Mouse (Mus musculus) heart, postnatal 0 days (tissue): Measurements from ENCODE around the gene Adcy6. TPM values are rescaled to one million over a fixed set of nuclear protein-coding genes. Genes with fewer than 3 reads are reported as not detected.

Source experiments
- ATAC-seq: fragments of 200-750 bp; cut with Nextera tagmentation; 2 replicates; pipeline ENCODE4 v1.8.0; 2017; ENCODE audit warnings: low read depth, moderate number of reproducible peaks, moderate library complexity; ENCODE audit not compliant: insufficient read depth
- DNase-seq: peaks from one replicate; pipeline ENCODE4 v3.0.0-alpha.2; 2016; ENCODE audit warnings: low spot score
- H3K27ac ChIP-seq: fragments of 300-500 bp; sonication (generic); 2 replicates; pipeline ENCODE4 v1.5.1; 2014; ENCODE audit warnings: low read depth, mild to moderate bottlenecking
- H3K27me3 ChIP-seq: fragments of 300-500 bp; sonication (generic); 2 replicates; pipeline ENCODE4 v1.6.1; 2014; ENCODE audit warnings: low read length, mixed read lengths; ENCODE audit not compliant: control insufficient read depth, insufficient read depth
- H3K36me3 ChIP-seq: fragments of 300-500 bp; sonication (generic); replicated peaks from 2 replicates; pipeline ENCODE4 v1.6.1; 2014; ENCODE audit warnings: low read length, mixed read lengths; ENCODE audit not compliant: control insufficient read depth, insufficient read depth
- H3K4me1 ChIP-seq: fragments of 300-500 bp; sonication (generic); 2 replicates; pipeline ENCODE4 v1.6.1; 2014; ENCODE audit warnings: antibody characterized with exemption; ENCODE audit not compliant: control insufficient read depth, insufficient read depth
- H3K4me2 ChIP-seq: fragments of 300-500 bp; sonication (generic); 2 replicates; pipeline ENCODE4 v1.6.1; 2014; ENCODE audit warnings: low read depth, mild to moderate bottlenecking, low read length, moderate library complexity
- H3K4me3 ChIP-seq: fragments of 300-500 bp; sonication (generic); 2 replicates; pipeline ENCODE4 v1.5.1; 2014; ENCODE audit warnings: low read depth, low read length
- H3K9ac ChIP-seq: fragments of 300-500 bp; sonication (generic); replicated peaks from 2 replicates; pipeline ENCODE4 v1.6.1; 2014; ENCODE audit warnings: low read depth, low read length, mixed read lengths
- H3K9me3 ChIP-seq: fragments of 300-500 bp; sonication (generic); replicated peaks from 2 replicates; pipeline ENCODE4 v1.6.1; 2016; ENCODE audit warnings: low read length; ENCODE audit not compliant: control insufficient read depth
- CTCF ChIP-seq: IDR thresholded peaks from 2 replicates; pipeline ENCODE4 v1.5.1; 2016; ENCODE audit warnings: antibody characterized with exemption, control low read depth, low read depth
- EP300 ChIP-seq: IDR thresholded peaks from 2 replicates; pipeline ENCODE4 v1.6.1; 2016; ENCODE audit warnings: antibody characterized with exemption, low read depth
- WGBS: fragments of 180-500 bp; shearing (Covaris S2); extraction: QIAGEN DNeasy Blood & Tissue Kit; methylation state at CpG from one replicate; pipeline ENCODE4 v1.1.7; 2014; 5-methylcytosine and 5-hydroxymethylcytosine counted together
- polyA plus RNA-seq: library from polyadenylated mRNA; unstranded; fragments of >200 nt; fragmentation: Nextera tagmentation; extraction: Ambion mirVana; gene quantifications from 2 replicates; pipeline ENCODE4 v1.2.1, GENCODE M21; 2015
- total RNA-seq: library from RNA; depleted of rRNA; stranded (reverse); fragments of >200 nt; gene quantifications from 2 replicates; pipeline ENCODE4 v1.2.3, GENCODE M21; 2014; ENCODE audit warnings: low replicate concordance

Gene Adcy6
- total and polyA plus RNA-seq, 2 experiments from 2014 or later, result 33.5 to 216 TPM

- no peak for TF ChIP-seq CTCF
- no peaks in the 10 kb centered on the region for H3K9me3 ChIP-seq
- ATAC-seq, result no peak
- H3K27ac ChIP-seq, result peak overlapping the region; percentile 97
- no peaks in the 10 kb centered on the region for H3K36me3 ChIP-seq
- H3K4me2 ChIP-seq, result peak overlapping the region; percentile 86
- WGBS, result 11% methylated on average over 12 of the region's 12 CpGs
- no peaks in the 10 kb centered on the region for H3K27me3 ChIP-seq
- peaks cover 16% of the 10 kb centered on the region for H3K4me1 ChIP-seq
- DNase-seq, result no peak
- peak overlapping the region; percentile 78 for H3K4me3 ChIP-seq
- peak overlapping the region; percentile 89 for H3K9ac ChIP-seq
Measured at GRCm38 (mm10) chr15:98610131-98610633, 306 bp upstream of the Adcy6 start.

GRCm38 (mm10) chr15:98608784-98609250 is 1.1 kb downstream of the Adcy6 start:
- TF ChIP-seq EP300 (no peak), CTCF (no peak)
- peak; percentile 3; the same call in 1 of the 2 replicates for ATAC-seq
- WGBS, result 0% methylated on average over 14 of the region's 26 CpGs

GRCm38 (mm10) chr15:98608058-98608783 is 1.7 kb downstream of the Adcy6 start:
- DNase-seq (no peak), ATAC-seq (peak; percentile 1; the same call in 1 of the 2 replicates)
- Histone ChIP-seq H3K9me3 (no peaks in the 10 kb centered on the region), H3K4me2 (peak overlapping the region; percentile 86), H3K4me3 (peak overlapping the region; percentile 78), H3K27me3 (no peaks in the 10 kb centered on the region), H3K27ac (peak overlapping the region; percentile 97), H3K4me1 (peaks cover 33% of the 10 kb centered on the region), H3K36me3 (peaks cover 13% of the 10 kb centered on the region), H3K9ac (peak overlapping the region; percentile 89)
- WGBS, result 5% methylated on average over 10 of the region's 10 CpGs
- no peak for TF ChIP-seq EP300
- TF ChIP-seq CTCF, result no peak

More at GRCm38 (mm10) chr15:98608784-98609250, 1.1 kb downstream of the Adcy6 start:
- DNase-seq, result no peak
- Histone ChIP-seq H3K4me1 (peaks cover 27% of the 10 kb centered on the region), H3K27me3 (no peaks in the 10 kb centered on the region), H3K9ac (peak overlapping the region; percentile 89), H3K4me2 (peak overlapping the region; percentile 86), H3K36me3 (peaks cover 7% of the 10 kb centered on the region), H3K27ac (peak overlapping the region; percentile 97), H3K9me3 (no peaks in the 10 kb centered on the region), H3K4me3 (peak overlapping the region; percentile 78)

GRCm38 (mm10) chr15:98607557-98607956 is 2.3 kb downstream of the Adcy6 start:
- peak overlapping the region; percentile 97 for H3K27ac ChIP-seq
- peak overlapping the region; percentile 89 for H3K9ac ChIP-seq
- peak; percentile 81 for ATAC-seq
- WGBS, result 2% methylated on average over 4 of the region's 4 CpGs
- H3K4me2 ChIP-seq, result peak overlapping the region; percentile 86
- no peaks in the 10 kb centered on the region for H3K9me3 ChIP-seq
- no peaks in the 10 kb centered on the region for H3K27me3 ChIP-seq
- peak overlapping the region; percentile 78 for H3K4me3 ChIP-seq
- H3K4me1 ChIP-seq, result peaks cover 37% of the 10 kb centered on the region
- peaks cover 14% of the 10 kb centered on the region for H3K36me3 ChIP-seq
- peak; percentile 98 for DNase-seq
- TF ChIP-seq CTCF (0 out of 2 replicates have a peak, but pooled peaks have one; percentile 3), EP300 (peak; percentile 96)

GRCm38 (mm10) chr15:98606739-98607138 is 3.1 kb downstream of the Adcy6 start:
- Histone ChIP-seq H3K4me2 (peak overlapping the region; percentile 86), H3K4me3 (peak overlapping the region; percentile 78), H3K27me3 (no peaks in the 10 kb centered on the region), H3K36me3 (peaks cover 14% of the 10 kb centered on the region), H3K4me1 (peaks cover 37% of the 10 kb centered on the region), H3K9me3 (no peaks in the 10 kb centered on the region), H3K27ac (peak overlapping the region; percentile 97), H3K9ac (peak overlapping the region; percentile 89)
- TF ChIP-seq CTCF (no peak), EP300 (no peak)
- no peak for ATAC-seq
- no peak for DNase-seq
- 24% methylated on average over 9 of the region's 9 CpGs for WGBS
